Mouse (Mus musculus) C2C12 (cell line): Measurements from ENCODE around the gene Klhl20. TPM values are rescaled to one million over a fixed set of nuclear protein-coding genes. Genes with fewer than 3 reads are reported as not detected.
A peak's percentile ranks its signal among the peaks of the same experiment; 100 is the strongest.

Experiments used
- H3K27me3 ChIP-seq: one replicate; pipeline ENCODE4 v1.6.1; 2011; ENCODE audit not compliant: control insufficient read depth, insufficient read depth, insufficient read length
- H3K36me3 ChIP-seq: one replicate; pipeline ENCODE4 v1.6.1; 2011; ENCODE audit not compliant: control insufficient read depth, insufficient read depth
- H3K4me3 ChIP-seq: one replicate; pipeline ENCODE4 v1.5.1; 2011; ENCODE audit warnings: mild to moderate bottlenecking, control low read depth; ENCODE audit not compliant: poor library complexity, insufficient read depth, severe bottlenecking
- H3K79me2 ChIP-seq: one replicate; pipeline ENCODE4 v1.6.1; 2011; ENCODE audit not compliant: control insufficient read depth, insufficient read depth
- H3K79me3 ChIP-seq: one replicate; pipeline ENCODE4 v1.6.1; 2011; ENCODE audit warnings: low read depth, control low read depth
- H3ac ChIP-seq: one replicate; pipeline ENCODE3; 2011; ENCODE audit warnings: low read depth; ENCODE audit not compliant: control insufficient read depth, insufficient read length
- CEBPB ChIP-seq: IDR thresholded peaks from one replicate; pipeline ENCODE4 v1.6.1; 2011; ENCODE audit warnings: low read depth, mild to moderate bottlenecking, control low read depth, moderate library complexity
- CTCF ChIP-seq: IDR thresholded peaks from one replicate; pipeline ENCODE4 v1.5.1; 2011; ENCODE audit not compliant: control insufficient read depth, insufficient read depth, insufficient read length
- FOSL1 ChIP-seq: IDR thresholded peaks from one replicate; pipeline ENCODE4 v1.8.0; 2011; ENCODE audit warnings: mild to moderate bottlenecking, low read length; ENCODE audit not compliant: poor library complexity, insufficient read depth, severe bottlenecking
- MAX ChIP-seq: IDR thresholded peaks from one replicate; pipeline ENCODE4 v1.6.1; 2011; ENCODE audit warnings: mild to moderate bottlenecking, control low read depth
- MYOD1 ChIP-seq: IDR thresholded peaks from one replicate; pipeline ENCODE4 v1.6.1; 2011; ENCODE audit warnings: low read depth; ENCODE audit not compliant: control insufficient read depth, insufficient read length
- MYOG ChIP-seq: IDR thresholded peaks from one replicate; pipeline ENCODE4 v1.6.1; 2011; ENCODE audit not compliant: control insufficient read depth, insufficient read length; ENCODE audit errors: extremely low read depth
- USF1 ChIP-seq: IDR thresholded peaks from one replicate; pipeline ENCODE4 v1.6.1; 2011; ENCODE audit warnings: low read depth, mild to moderate bottlenecking, control low read depth, moderate library complexity
- polyA plus RNA-seq: library from polyadenylated mRNA; unstranded; fragments of >200 nt; fragmentation: generic; extraction: Trizol; gene quantifications from one replicate; pipeline ENCODE4 v1.2.1, GENCODE M21; 2012; ENCODE audit warnings: missing spikeins

Klhl20 gene
- polyA plus RNA-seq, 1 experiment: 7.5 TPM

DNA sequence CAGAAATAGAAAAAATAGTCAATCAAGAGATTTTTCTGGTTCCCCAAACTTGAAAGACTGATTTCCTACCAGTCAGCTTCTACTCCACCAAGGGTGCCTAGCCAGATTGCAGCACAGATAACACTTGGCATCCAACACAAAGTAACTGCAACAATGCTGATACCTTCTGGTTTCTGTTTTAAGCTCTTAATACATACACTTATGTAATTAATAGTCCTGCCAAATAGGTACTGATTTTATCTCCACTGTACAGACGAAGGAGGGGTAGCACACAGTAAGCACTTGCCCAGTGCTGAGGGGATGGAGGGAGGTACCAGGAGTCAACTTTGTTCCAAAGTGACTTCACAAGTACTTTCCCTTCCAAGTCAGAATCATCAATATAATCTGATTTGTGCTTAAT lies 27.5 kb downstream of the Klhl20 start:
- no peaks in the 10 kb centered on the region for H3K27me3 ChIP-seq
- no peaks in the 10 kb centered on the region for H3K79me3 ChIP-seq
- no peak overlapping the region for H3ac ChIP-seq
- peaks cover 37% of the 10 kb centered on the region for H3K36me3 ChIP-seq
- TF ChIP-seq MYOD1 (no peak), MAX (no peak), USF1 (no peak), FOSL1 (no peak), CTCF (no peak), MYOG (no peak), CEBPB (no peak)
- H3K4me3 ChIP-seq: no peak overlapping the region
- no peaks in the 10 kb centered on the region for H3K79me2 ChIP-seq

DNA sequence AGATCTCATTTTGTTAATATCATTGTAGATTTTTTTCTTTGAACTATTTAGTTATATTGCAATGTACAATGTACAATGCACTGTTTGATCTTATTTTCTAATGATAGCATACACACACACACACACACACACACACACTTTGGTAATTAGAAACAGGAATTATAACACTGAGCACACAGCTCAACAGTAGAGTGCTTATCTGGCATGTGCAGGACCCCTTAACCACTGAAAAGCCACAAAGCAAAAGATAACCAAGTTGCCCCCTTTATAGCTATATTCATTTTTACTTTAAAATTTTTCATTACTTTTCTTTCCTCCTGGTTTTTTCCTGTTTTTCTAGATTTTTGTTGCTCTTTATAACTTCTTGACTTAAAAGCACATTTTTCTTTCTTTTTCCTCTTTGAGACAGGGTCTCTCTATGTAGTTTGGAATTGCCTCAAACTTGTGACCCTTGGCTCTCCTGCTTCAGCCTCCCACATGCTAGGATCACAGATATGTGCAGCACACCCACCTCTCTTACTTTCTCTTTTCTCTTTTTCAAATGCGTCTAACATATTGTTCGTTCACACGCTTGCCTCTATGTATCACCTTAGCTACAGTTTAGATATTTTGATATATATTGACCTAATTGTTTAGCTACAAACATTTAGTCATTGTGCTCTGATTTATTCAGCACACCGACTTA lies 31.4 kb downstream of the Klhl20 start:
- Histone ChIP-seq H3ac (no peak overlapping the region), H3K4me3 (no peak overlapping the region), H3K79me2 (no peaks in the 10 kb centered on the region), H3K36me3 (peaks cover 41% of the 10 kb centered on the region), H3K79me3 (no peaks in the 10 kb centered on the region), H3K27me3 (no peaks in the 10 kb centered on the region)
- no peak for TF ChIP-seq CTCF
- TF ChIP-seq MYOD1: no peak
- no peak for TF ChIP-seq FOSL1
- TF ChIP-seq CEBPB: no peak
- no peak for TF ChIP-seq MAX

GRCm38 (mm10) chr1:161077243-161077642 lies 54.1 kb downstream of the Klhl20 start:
- peaks cover 30% of the 10 kb centered on the region for H3K79me3 ChIP-seq
- H3K27me3 ChIP-seq: no peaks in the 10 kb centered on the region
- peaks cover 53% of the 10 kb centered on the region for H3K36me3 ChIP-seq
- TF ChIP-seq MYOG (no peak), MAX (no peak), CTCF (no peak), FOSL1 (no peak), CEBPB (no peak), MYOD1 (no peak)
- H3ac ChIP-seq: no peak overlapping the region
- H3K79me2 ChIP-seq: peaks cover 46% of the 10 kb centered on the region
- no peak overlapping the region for H3K4me3 ChIP-seq

DNA sequence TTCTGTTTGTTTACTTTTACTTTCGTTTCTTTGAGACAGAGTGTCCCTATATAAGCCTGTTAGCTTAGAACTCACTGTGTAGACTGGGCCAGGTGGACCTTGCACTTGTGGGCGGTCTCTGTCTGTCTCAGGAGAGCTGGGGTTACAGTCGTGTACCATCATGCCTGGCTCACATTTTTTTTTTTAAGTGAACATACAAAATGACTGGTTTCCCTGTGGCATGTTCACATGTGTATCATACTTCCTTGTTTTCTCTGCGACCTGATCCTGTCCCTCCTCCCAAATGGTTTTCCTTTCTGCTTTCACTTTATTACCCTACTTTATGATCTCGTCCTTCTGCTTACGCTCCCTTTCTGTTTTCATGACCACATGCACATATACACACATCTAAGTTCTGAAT lies 55.1 kb downstream of the Klhl20 start:
- peaks cover 40% of the 10 kb centered on the region for H3K79me3 ChIP-seq
- peaks cover 45% of the 10 kb centered on the region for H3K36me3 ChIP-seq
- TF ChIP-seq FOSL1: no peak
- TF ChIP-seq USF1: no peak
- TF ChIP-seq MYOD1: no peak
- no peak for TF ChIP-seq CTCF
- TF ChIP-seq MYOG: no peak
- no peak for TF ChIP-seq CEBPB
- no peak for TF ChIP-seq MAX
- H3K79me2 ChIP-seq: peaks cover 56% of the 10 kb centered on the region
- no peak overlapping the region for H3K4me3 ChIP-seq
- H3ac ChIP-seq: no peak overlapping the region
- H3K27me3 ChIP-seq: no peaks in the 10 kb centered on the region

GRCm38 (mm10) chr1:161071272-161071620 lies 60.1 kb downstream of the Klhl20 start:
- Histone ChIP-seq H3K36me3 (peaks cover 14% of the 10 kb centered on the region), H3K79me3 (peaks cover 40% of the 10 kb centered on the region), H3K4me3 (peak overlapping the region; percentile 88), H3K27me3 (no peaks in the 10 kb centered on the region), H3K79me2 (peaks cover 65% of the 10 kb centered on the region), H3ac (peak overlapping the region; percentile 65)
- TF ChIP-seq USF1 (no peak), MAX (no peak), CTCF (no peak), MYOG (no peak), CEBPB (no peak), MYOD1 (no peak), FOSL1 (no peak)
